Mouse (Mus musculus): ENCODE measurements around the gene Samd7.

GRCm38 (mm10) chr3:30706614-30707276, 39.3 kb upstream of the Samd7 start:
- TF ChIP-seq POLR2A (IDR thresholded peaks at IDR 0.05; ENCODE audit: borderline replicate concordance, control insufficient read depth, low read depth, low read length), result no peak
- TF ChIP-seq CTCF (IDR thresholded peaks at IDR 0.05; ENCODE audit: control insufficient read depth, insufficient read depth, low read length), result no peak
